Mouse (Mus musculus) erythroblast, embryonic 14.5 days (primary cell): ENCODE data around the gene Gm45716.

ENCODE experiments used
- GATA1 ChIP-seq: IDR thresholded peaks from 2 replicates; pipeline ENCODE4 v1.6.1; 2012; ENCODE audit warnings: low read length, inconsistent platforms, mixed read lengths
- TAL1 ChIP-seq: IDR thresholded peaks from 3 replicates; pipeline ENCODE4 v1.6.1; 2012; ENCODE audit warnings: low read length, inconsistent platforms, mixed read lengths

GRCm38 (mm10) chr11:90276150-90276549 is 88.7 kb downstream of the Gm45716 start:
- no peak for TF ChIP-seq GATA1
- no peak for TF ChIP-seq TAL1
